Mouse (Mus musculus): ENCODE measurements at regions not wholly inside any gene's neighbourhood (a gene's known extent, or its start where the extent isn't known, plus 50 kb on each side); places are given as distances from the start of the nearest gene placed in this dataset.

DNA sequence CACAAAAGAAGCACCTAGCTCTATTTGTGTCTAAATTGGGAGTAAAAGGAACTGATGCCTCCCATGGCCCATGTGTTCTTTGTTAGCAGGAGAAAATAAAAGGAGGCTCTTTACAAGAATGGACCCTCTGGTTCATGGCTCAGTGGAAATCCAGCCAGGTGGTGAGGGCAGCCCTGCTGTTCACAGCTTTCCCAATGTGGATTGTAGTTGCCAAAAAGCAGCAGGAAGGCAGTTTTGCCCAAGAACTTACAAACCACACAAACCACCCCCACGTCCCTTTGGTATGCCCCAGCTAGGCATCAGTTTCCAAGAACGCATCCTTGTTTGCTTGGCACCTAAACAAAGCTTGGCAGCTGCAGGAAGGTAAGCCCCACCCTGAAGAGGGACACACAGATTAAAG, 174.7 kb downstream of the Fam76b start:
- TF ChIP-seq CTCF (IDR thresholded peaks at IDR 0.05; ENCODE audit: borderline replicate concordance, control insufficient read depth, extremely low read depth, insufficient read depth, low read length, poor library complexity) (no peak), POLR2A (IDR thresholded peaks at IDR 0.05; ENCODE audit: control insufficient read depth, extremely low read depth, insufficient read depth, low read length, poor library complexity) (no peak)

Data from thymus, adult 2 months (tissue).